Mouse (Mus musculus) spleen, adult 2 months (tissue): ENCODE results near the gene Serinc1.

Experiments
- CTCF ChIP-seq: fragments of 200-500 bp; IDR thresholded peaks from 2 replicates; pipeline ENCODE4 v1.5.1; 2011; ENCODE audit warnings: mild to moderate bottlenecking, inconsistent platforms; ENCODE audit not compliant: insufficient read depth, insufficient read length, insufficient replicate concordance; ENCODE audit errors: extremely low read depth
- POLR2A ChIP-seq: fragments of 200-500 bp; IDR thresholded peaks from 2 replicates; pipeline ENCODE4 v1.6.1; 2011; ENCODE audit warnings: low read depth, low read length, inconsistent platforms

GRCm38 (mm10) chr10:57499414-57500156, 32.7 kb downstream of the Serinc1 start:
- TF ChIP-seq CTCF = no peak
- no peak for TF ChIP-seq POLR2A
